Mouse (Mus musculus) hindbrain, embryonic 11.5 days (tissue): ENCODE data around the gene Arhgef5. TPM values are rescaled to one million over a fixed set of nuclear protein-coding genes. Genes with fewer than 3 reads are reported as not detected.

Experiments used
- polyA plus RNA-seq: library from polyadenylated mRNA; unstranded; fragments of >200 nt; fragmentation: Nextera tagmentation; extraction: Ambion mirVana; gene quantifications from 2 replicates; pipeline ENCODE4 v1.2.1, GENCODE M21; 2014

Gene Arhgef5
- polyA plus RNA-seq, 1 experiment from 2014 or later, result 4.3 TPM

Other genes with a start within 250 kb of the Arhgef5 start
- gene Olfr441, start 159.2 kb upstream of the Arhgef5 start, polyA plus RNA-seq, result not detected in 2 replicates
- not detected in 2 replicates for gene Olfr237-ps1, start 119.0 kb upstream of the Arhgef5 start, polyA plus RNA-seq
- gene Olfr437, start 102.3 kb upstream of the Arhgef5 start, polyA plus RNA-seq, result not detected in 2 replicates
- gene Olfr13, start 93.4 kb upstream of the Arhgef5 start, polyA plus RNA-seq, result not detected in 2 replicates
- not detected in 2 replicates for gene Olfr435, start 68.4 kb upstream of the Arhgef5 start, polyA plus RNA-seq
- gene Olfr434, start 52.6 kb upstream of the Arhgef5 start, polyA plus RNA-seq, result not detected in 2 replicates
- not detected in 2 replicates for gene Olfr47, start 34.1 kb upstream of the Arhgef5 start, polyA plus RNA-seq
- not detected in 2 replicates for gene Nobox, start 44.0 kb downstream of the Arhgef5 start, polyA plus RNA-seq